Comparison of ENCODE assay signal across 8 mouse cellular contexts in the genomic region with DNA sequence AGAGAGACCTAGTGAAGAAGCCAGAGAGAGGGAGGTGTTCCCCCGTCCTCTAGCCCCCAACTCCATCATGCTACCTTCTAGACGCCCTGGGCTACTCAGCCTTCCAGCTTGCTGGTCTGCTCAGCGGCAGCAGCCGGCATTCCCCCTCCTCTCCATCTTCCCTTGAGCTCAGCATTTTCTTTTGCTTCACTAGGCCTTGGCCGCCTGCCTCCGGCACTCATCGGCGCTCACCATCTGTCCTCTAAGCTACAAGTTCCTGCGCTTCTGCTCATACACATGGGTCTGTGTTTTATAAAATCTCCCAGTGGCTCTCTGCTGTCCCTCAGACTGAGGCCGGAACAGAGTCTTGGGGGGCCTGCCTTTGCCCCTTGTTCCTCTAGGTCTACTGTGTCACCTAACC. TPM values are rescaled to one million over a fixed set of nuclear protein-coding genes. Genes with fewer than 3 reads are reported as not detected.
DNase-seq lines count a peak whose midpoint lies in the region; ATAC-seq and TF ChIP-seq lines count a peak whose summit lies in the region.

No protein-coding gene starts in this region.

- H3K9ac ChIP-seq in ES-E14 (ENCODE audit: insufficient read depth, low read depth, low read length, poor library complexity, severe bottlenecking), result peak overlapping the region; percentile 10; the same call in 1 of the 2 replicates
- H3K9ac ChIP-seq in forebrain, postnatal 0 days, result peak overlapping the region; percentile 22; the same call in 1 of the 2 replicates
- H3K9ac ChIP-seq in lung, postnatal 0 days (replicated peaks; ENCODE audit: low read depth), result no peak overlapping the region

- H3K4me3 ChIP-seq in ES-E14 (ENCODE audit: insufficient read depth in 1 of 2, low read depth in 1 of 2, low read length in 2 of 2, poor library complexity in 1 of 2, severe bottlenecking in 1 of 2), result no peak overlapping the region
- H3K4me3 ChIP-seq in forebrain, postnatal 0 days (ENCODE audit: low read depth, low read length), result no peak overlapping the region
- H3K4me3 ChIP-seq in lung, postnatal 0 days (ENCODE audit: low read depth, low read length), result no peak overlapping the region

- H3K9me3 ChIP-seq in ES-E14 (ENCODE audit: control insufficient read depth, insufficient read depth, low read depth, low read length), result no peaks in the 10 kb centered on the region
- no peaks in the 10 kb centered on the region for H3K9me3 ChIP-seq in forebrain, postnatal 0 days (ENCODE audit: low read length)
- no peaks in the 10 kb centered on the region for H3K9me3 ChIP-seq in lung, postnatal 0 days (ENCODE audit: low read length)

- peak overlapping the region; percentile 24; the same call in 1 of the 2 replicates for H3K4me2 ChIP-seq in forebrain, postnatal 0 days (ENCODE audit: low read depth)
- no peak overlapping the region for H3K4me2 ChIP-seq in lung, postnatal 0 days (replicated peaks; ENCODE audit: low read depth, low read length)

- H3K4me1 ChIP-seq in ES-E14 (ENCODE audit: control insufficient read depth in 2 of 2, insufficient read depth in 2 of 2, low read length in 2 of 2, poor library complexity in 1 of 2), result peaks cover 0 to 14% of the 10 kb centered on the region in 2 experiments; a peak in 1 of 4 replicates
- H3K4me1 ChIP-seq in forebrain, postnatal 0 days (ENCODE audit: insufficient read depth), result peaks cover 44% of the 10 kb centered on the region
- H3K4me1 ChIP-seq in lung, postnatal 0 days (ENCODE audit: insufficient read depth, low read depth, low read length), result 0 out of 2 replicates have a peak, but pooled peaks cover 6% of the 10 kb centered on the region

- TF ChIP-seq EP300 in lung, postnatal 0 days (IDR thresholded peaks at IDR 0.05), result no peak

- WGBS in forebrain, postnatal 0 days, result 15% methylated on average over 10 of the region's 10 CpGs
- WGBS in lung, postnatal 0 days, result 58% methylated on average over 10 of the region's 10 CpGs

- H3K36me3 ChIP-seq in ES-E14 (ENCODE audit: control insufficient read depth, insufficient read depth, low read length, poor library complexity, severe bottlenecking), result no peaks in the 10 kb centered on the region
- no peaks in the 10 kb centered on the region for H3K36me3 ChIP-seq in forebrain, postnatal 0 days (ENCODE audit: insufficient read depth)
- H3K36me3 ChIP-seq in lung, postnatal 0 days (ENCODE audit: insufficient read depth, low read length), result no peaks in the 10 kb centered on the region

- no peak for TF ChIP-seq CTCF in forebrain, postnatal 0 days (IDR thresholded peaks at IDR 0.05; ENCODE audit: low read depth)
- TF ChIP-seq CTCF in lung, postnatal 0 days (IDR thresholded peaks at IDR 0.05), result no peak

- in situ Hi-C loops in ES-E14 (cut with MboI; ENCODE audit: low sequenced_read_pairs in 2 of 2, unreplicated experiment in 2 of 2), result no loop called here

- intact Hi-C loops in left cerebral cortex, postnatal 4 days (cut with DNase I), result no loop called here

- peak; percentile 47; the same call in 1 of the 2 replicates for ATAC-seq in cerebellum, adult (ENCODE audit: insufficient number of reproducible peaks, low FRiP score, low TSS enrichment)
- ATAC-seq in forebrain, postnatal 0 days, result peak; percentile 60
- no peak for ATAC-seq in monocyte, adult 5-6 weeks (replicated peaks; ENCODE audit: insufficient number of reproducible peaks, low FRiP score, low TSS enrichment, poor library complexity, severe bottlenecking)
- no peak for ATAC-seq in lung, postnatal 0 days

- DNase-seq in ES-E14 (ENCODE audit: low read depth, low spot score), result no peak
- DNase-seq in forebrain, postnatal 0 days, result peak; percentile 93
- DNase-seq in left cerebral cortex, postnatal 4 days, result peak; percentile 94
- DNase-seq in right cerebral cortex, postnatal 36 days (ENCODE audit: low spot score in 2 of 2), result peak; percentile 78 to 87
- no peak for DNase-seq in lung, postnatal 0 days (ENCODE audit: low spot score)
- no peak for DNase-seq in thymus, postnatal 25 days

- H3K27ac ChIP-seq in ES-E14 (ENCODE audit: insufficient read depth, low read depth, low read length, poor library complexity, severe bottlenecking), result no peak overlapping the region
- H3K27ac ChIP-seq in forebrain, postnatal 0 days (ENCODE audit: low read depth, low read length), result peak overlapping the region; percentile 94
- H3K27ac ChIP-seq in lung, postnatal 0 days (ENCODE audit: low read length), result no peak overlapping the region

- no peaks in the 10 kb centered on the region for H3K27me3 ChIP-seq in forebrain, postnatal 0 days (ENCODE audit: insufficient read depth, low read length)
- H3K27me3 ChIP-seq in lung, postnatal 0 days (replicated peaks; ENCODE audit: insufficient read depth, low read length), result no peaks in the 10 kb centered on the region

TF ChIP-seq in ES-E14, 5 proteins besides CTCF, POLR2A, EP300 and RAD21:
- no peak for TF ChIP-seq ZC3H11A (IDR thresholded peaks at IDR 0.05; ENCODE audit: borderline replicate concordance, low read depth, low read length)
- TF ChIP-seq ZNF384 (IDR thresholded peaks at IDR 0.05; ENCODE audit: low read depth, low read length), result no peak
- TF ChIP-seq HCFC1 (IDR thresholded peaks at IDR 0.05; ENCODE audit: borderline replicate concordance, insufficient read depth, low read length), result no peak
- TF ChIP-seq MAFK (IDR thresholded peaks at IDR 0.05; ENCODE audit: insufficient read depth, low read depth, low read length), result no peak
- TF ChIP-seq CHD2 (IDR thresholded peaks at IDR 0.05; ENCODE audit: low read depth, low read length), result no peak

RNA-seq across cellular contexts. Expression of gene Coro2b, which starts 3.9 kb away (rescaled TPM):
- 4.8 and 6.2 TPM in 2 replicates for total RNA-seq in ES-E14 (2012; rRNA removed)
- 43.3 and 53.2 TPM in 2 replicates for total RNA-seq in forebrain, postnatal 0 days (2014; rRNA removed)
- polyA plus RNA-seq in forebrain, postnatal 0 days (2015; fragmentation: Nextera tagmentation; extraction: Ambion mirVana), result 24.7 and 31.6 TPM in 2 replicates
- 10 to 100 TPM; 91.2 to 95.5 TPM for total RNA-seq in left cerebral cortex, postnatal 4 days (2021)
- 0.49 TPM in 1 of 3 replicates, not detected in the others for total RNA-seq in monocyte, adult 5-6 weeks (2017)
- polyA plus RNA-seq in lung, postnatal 0 days (2015; fragmentation: Nextera tagmentation; extraction: Ambion mirVana), result 13.9 and 15.8 TPM in 2 replicates

Comparison
In these comparisons a context has a peak if more than half of its experiments do, and no peak if none do; other contexts are left out.
1. DNase-seq: peak in forebrain, postnatal 0 days (single experiment), left cerebral cortex, postnatal 4 days (single experiment) and right cerebral cortex, postnatal 36 days (2 of 2); none in ES-E14 (single experiment), lung, postnatal 0 days (single experiment) and thymus, postnatal 25 days (single experiment).
2. ATAC-seq: peak in cerebellum, adult (single experiment) and forebrain, postnatal 0 days (single experiment); none in monocyte, adult 5-6 weeks (single experiment) and lung, postnatal 0 days (single experiment).